Mouse (Mus musculus) lung, embryonic 15.5 days (tissue): Measurements from ENCODE around the gene Fam133b. TPM values are rescaled to one million over a fixed set of nuclear protein-coding genes. Genes with fewer than 3 reads are reported as not detected.

ENCODE experiments used
- ATAC-seq: fragments of 200-750 bp; cut with Nextera tagmentation; 2 replicates; pipeline ENCODE4 v1.8.0; 2017; ENCODE audit warnings: moderate number of reproducible peaks, borderline replicate concordance; ENCODE audit not compliant: low FRiP score, low TSS enrichment; ENCODE audit errors: extremely low read depth
- H3K27ac ChIP-seq: fragments of 300-500 bp; sonication (generic); 2 replicates; pipeline ENCODE4 v1.5.1; 2015; ENCODE audit warnings: moderate library complexity, mild to moderate bottlenecking, inconsistent platforms
- H3K27me3 ChIP-seq: fragments of 300-500 bp; sonication (generic); 2 replicates; pipeline ENCODE4 v1.6.1; 2015; ENCODE audit warnings: inconsistent platforms
- H3K36me3 ChIP-seq: fragments of 300-500 bp; sonication (generic); 2 replicates; pipeline ENCODE4 v1.6.1; 2015; ENCODE audit warnings: inconsistent platforms
- H3K4me1 ChIP-seq: fragments of 300-500 bp; sonication (generic); 2 replicates; pipeline ENCODE4 v1.6.1; 2015; ENCODE audit warnings: inconsistent platforms
- H3K4me2 ChIP-seq: fragments of 300-500 bp; sonication (generic); 2 replicates; pipeline ENCODE4 v1.6.1; 2015; ENCODE audit warnings: inconsistent platforms, mild to moderate bottlenecking, moderate library complexity
- H3K4me3 ChIP-seq: fragments of 300-500 bp; sonication (generic); 2 replicates; pipeline ENCODE4 v1.5.1; 2015; ENCODE audit warnings: mild to moderate bottlenecking, inconsistent platforms
- H3K9ac ChIP-seq: fragments of 300-500 bp; sonication (generic); 2 replicates; pipeline ENCODE4 v1.6.1; 2015; ENCODE audit warnings: inconsistent platforms
- H3K9me3 ChIP-seq: fragments of 300-500 bp; sonication (generic); 2 replicates; pipeline ENCODE4 v1.6.1; 2016; ENCODE audit warnings: inconsistent platforms
- WGBS: fragments of 180-500 bp; shearing (Covaris S2); methylation state at CpG from one replicate; pipeline ENCODE4 v1.1.7; 2015; 5-methylcytosine and 5-hydroxymethylcytosine counted together
- polyA plus RNA-seq: library from polyadenylated mRNA; unstranded; fragments of >200 nt; fragmentation: Nextera tagmentation; extraction: Ambion mirVana; gene quantifications from 2 replicates; pipeline ENCODE4 v1.2.1, GENCODE M21; 2015

Gene Fam133b
- polyA plus RNA-seq, 1 experiment from 2014 or later: 27.5 TPM

DNA sequence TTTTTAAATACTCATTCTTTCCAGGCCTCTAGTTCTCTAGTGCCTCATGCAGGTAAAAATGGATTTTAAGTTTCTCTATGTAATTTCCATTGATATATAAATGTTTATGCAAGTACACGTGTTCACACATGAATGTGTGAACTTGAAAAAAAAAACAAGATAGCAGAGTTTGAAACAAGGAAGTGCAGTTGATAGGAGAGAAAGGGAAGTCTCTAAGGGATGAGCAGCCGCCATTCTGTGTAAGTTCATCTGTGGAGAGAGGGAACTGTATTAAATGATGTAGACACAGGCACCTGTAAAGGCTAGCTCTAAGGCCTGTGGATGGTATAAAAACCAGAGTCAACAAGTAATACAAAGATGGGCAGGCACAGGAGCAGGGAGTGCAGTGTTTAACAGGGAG is 38.1 kb upstream of the Fam133b start:
- Histone ChIP-seq H3K27me3 (no peaks in the 10 kb centered on the region), H3K9me3 (no peaks in the 10 kb centered on the region), H3K4me3 (no peak overlapping the region), H3K4me1 (peaks cover 29% of the 10 kb centered on the region), H3K9ac (no peak overlapping the region), H3K27ac (no peak overlapping the region), H3K4me2 (no peak overlapping the region), H3K36me3 (no peaks in the 10 kb centered on the region)
- WGBS: 70% methylated on average over 2 of the region's 2 CpGs
- ATAC-seq: no peak

GRCm38 (mm10) chr5:3508480-3509381 is 34.9 kb upstream of the Fam133b start:
- Histone ChIP-seq H3K9ac (no peak overlapping the region), H3K4me3 (no peak overlapping the region), H3K36me3 (no peaks in the 10 kb centered on the region), H3K4me1 (0 out of 2 replicates have a peak, but pooled peaks cover 2% of the 10 kb centered on the region), H3K4me2 (no peak overlapping the region), H3K27me3 (no peaks in the 10 kb centered on the region), H3K27ac (no peak overlapping the region), H3K9me3 (no peaks in the 10 kb centered on the region)
- 43% methylated on average over 7 of the region's 7 CpGs for WGBS
- no peak for ATAC-seq

- ATAC-seq: no peak
- WGBS: 69% methylated on average over 3 of the region's 3 CpGs
- H3K4me1 ChIP-seq: no peaks in the 10 kb centered on the region
- H3K9ac ChIP-seq: no peak overlapping the region
- H3K27ac ChIP-seq: no peak overlapping the region
- no peaks in the 10 kb centered on the region for H3K9me3 ChIP-seq
- no peaks in the 10 kb centered on the region for H3K36me3 ChIP-seq
- no peak overlapping the region for H3K4me3 ChIP-seq
- H3K4me2 ChIP-seq: no peak overlapping the region
- H3K27me3 ChIP-seq: no peaks in the 10 kb centered on the region
These were observed 34.1 kb upstream of the Fam133b start for GRCm38 (mm10) chr5:3509503-3509902.

DNA sequence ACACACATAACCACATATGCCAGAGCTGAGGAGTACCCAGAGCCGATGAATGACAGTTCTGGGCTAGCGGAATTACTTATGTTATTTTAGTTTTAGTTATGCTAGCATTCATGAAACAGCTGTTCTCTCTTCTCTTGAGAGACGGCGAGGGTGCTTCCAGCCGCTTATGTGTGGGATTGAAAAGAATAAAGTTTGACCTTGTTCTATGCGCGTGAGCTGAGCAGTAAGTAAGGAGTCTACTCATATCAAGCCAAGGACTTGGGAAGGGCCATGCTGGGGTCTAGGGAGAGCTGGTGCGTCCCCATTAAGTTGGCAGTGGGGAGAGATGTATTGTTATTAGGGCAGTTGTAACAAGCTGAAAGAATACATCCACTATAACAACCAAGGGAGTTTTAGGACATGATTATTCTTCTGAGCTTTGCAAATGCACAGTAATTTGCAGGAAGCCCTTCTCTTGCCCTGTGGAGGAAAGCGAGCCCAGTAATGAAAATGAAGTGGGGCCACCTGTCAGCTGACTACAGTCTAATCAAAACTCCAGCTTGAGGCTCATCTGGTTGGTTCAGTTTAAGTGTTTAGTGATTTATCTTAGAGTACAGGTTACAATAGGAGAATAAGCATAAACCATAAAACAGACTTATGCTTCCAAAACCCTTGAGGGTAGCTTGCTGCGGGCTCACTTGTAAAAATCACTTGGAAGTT is 32.4 kb upstream of the Fam133b start:
- 76% methylated on average over 10 of the region's 10 CpGs for WGBS
- peaks cover 4% of the 10 kb centered on the region; the same call in 1 of the 2 replicates for H3K4me1 ChIP-seq
- no peak overlapping the region for H3K4me3 ChIP-seq
- H3K27ac ChIP-seq: no peak overlapping the region
- H3K4me2 ChIP-seq: no peak overlapping the region
- ATAC-seq: no peak
- H3K27me3 ChIP-seq: no peaks in the 10 kb centered on the region
- no peaks in the 10 kb centered on the region for H3K9me3 ChIP-seq
- H3K36me3 ChIP-seq: no peaks in the 10 kb centered on the region
- H3K9ac ChIP-seq: no peak overlapping the region

DNA sequence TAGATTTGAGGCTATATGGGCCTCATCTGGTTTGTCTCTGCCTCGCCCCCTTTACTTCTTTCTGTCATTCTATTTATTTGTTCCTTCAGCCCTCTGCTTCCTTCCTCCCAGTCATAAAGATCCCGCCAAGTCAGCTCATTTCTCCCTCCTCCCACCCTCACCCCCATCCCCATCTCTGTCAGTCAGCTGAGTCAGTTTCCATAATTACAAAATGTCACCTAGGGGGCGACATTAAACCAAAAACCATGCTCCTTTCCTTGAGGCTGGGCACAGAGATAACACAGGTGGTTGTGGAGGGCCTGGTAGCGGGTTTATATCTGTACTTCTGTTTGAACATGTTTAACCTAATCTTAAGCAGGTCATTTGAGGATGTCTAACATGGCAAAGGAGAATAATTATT is 31.0 kb upstream of the Fam133b start:
- no peak overlapping the region for H3K4me3 ChIP-seq
- no peaks in the 10 kb centered on the region for H3K27me3 ChIP-seq
- no peaks in the 10 kb centered on the region for H3K9me3 ChIP-seq
- no peak overlapping the region for H3K4me2 ChIP-seq
- no peak overlapping the region for H3K27ac ChIP-seq
- WGBS: 27% methylated on average over 4 of the region's 4 CpGs
- no peak overlapping the region for H3K9ac ChIP-seq
- no peaks in the 10 kb centered on the region for H3K36me3 ChIP-seq
- ATAC-seq: no peak
- H3K4me1 ChIP-seq: peaks cover 9% of the 10 kb centered on the region; the same call in 1 of the 2 replicates

DNA sequence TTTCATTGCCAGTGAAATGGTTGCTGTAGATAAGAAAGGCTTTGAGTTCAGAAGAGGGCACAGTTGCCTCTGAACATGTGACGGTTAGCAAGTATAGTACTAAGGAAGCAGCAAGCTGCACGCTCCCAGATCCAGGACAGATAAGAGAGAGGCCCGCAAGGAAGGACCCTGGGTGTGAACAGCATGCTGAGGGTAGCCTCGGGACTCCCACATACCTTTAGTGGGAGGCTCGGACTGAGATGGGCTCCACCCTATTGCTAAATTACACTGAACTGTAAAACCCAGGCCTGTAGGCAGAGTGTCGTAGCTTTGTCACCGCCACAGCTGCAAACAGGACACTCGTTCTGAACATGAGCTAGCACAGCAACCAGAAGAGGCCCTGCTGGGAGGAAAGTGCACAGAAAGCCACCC is 28.7 kb upstream of the Fam133b start:
- no peak for ATAC-seq
- Histone ChIP-seq H3K4me2 (no peak overlapping the region), H3K36me3 (peaks cover 7% of the 10 kb centered on the region; the same call in 1 of the 2 replicates), H3K9ac (no peak overlapping the region), H3K27me3 (no peaks in the 10 kb centered on the region), H3K27ac (no peak overlapping the region), H3K9me3 (no peaks in the 10 kb centered on the region), H3K4me1 (peaks cover 9% of the 10 kb centered on the region; the same call in 1 of the 2 replicates), H3K4me3 (no peak overlapping the region)
- WGBS: 54% methylated on average over 8 of the region's 8 CpGs

- Histone ChIP-seq H3K27ac (no peak overlapping the region), H3K27me3 (no peaks in the 10 kb centered on the region), H3K4me3 (no peak overlapping the region), H3K9ac (no peak overlapping the region), H3K4me2 (no peak overlapping the region), H3K9me3 (no peaks in the 10 kb centered on the region), H3K4me1 (peaks cover 9% of the 10 kb centered on the region; the same call in 1 of the 2 replicates), H3K36me3 (peaks cover 12% of the 10 kb centered on the region)
- WGBS: 89% methylated on average over 9 of the region's 9 CpGs
- no peak for ATAC-seq
These were observed 28.2 kb upstream of the Fam133b start for GRCm38 (mm10) chr5:3515477-3515876.

- Histone ChIP-seq H3K9me3 (no peaks in the 10 kb centered on the region), H3K9ac (no peak overlapping the region), H3K4me1 (peaks cover 9% of the 10 kb centered on the region; the same call in 1 of the 2 replicates), H3K36me3 (peaks cover 18% of the 10 kb centered on the region), H3K27ac (no peak overlapping the region), H3K4me3 (no peak overlapping the region), H3K4me2 (no peak overlapping the region), H3K27me3 (no peaks in the 10 kb centered on the region)
- 52% methylated on average over 9 of the region's 9 CpGs for WGBS
- peak; percentile 74; the same call in 1 of the 2 replicates for ATAC-seq
These were observed 27.1 kb upstream of the Fam133b start for GRCm38 (mm10) chr5:3516481-3517075.

- Histone ChIP-seq H3K4me3 (no peak overlapping the region), H3K27ac (no peak overlapping the region), H3K9me3 (no peaks in the 10 kb centered on the region), H3K27me3 (no peaks in the 10 kb centered on the region), H3K36me3 (peaks cover 24% of the 10 kb centered on the region), H3K4me1 (peaks cover 4% of the 10 kb centered on the region; the same call in 1 of the 2 replicates), H3K4me2 (no peak overlapping the region), H3K9ac (no peak overlapping the region)
- no peak for ATAC-seq
- 80% methylated on average over 18 of the region's 18 CpGs for WGBS
These were observed 22.9 kb upstream of the Fam133b start for GRCm38 (mm10) chr5:3520493-3521359.

DNA sequence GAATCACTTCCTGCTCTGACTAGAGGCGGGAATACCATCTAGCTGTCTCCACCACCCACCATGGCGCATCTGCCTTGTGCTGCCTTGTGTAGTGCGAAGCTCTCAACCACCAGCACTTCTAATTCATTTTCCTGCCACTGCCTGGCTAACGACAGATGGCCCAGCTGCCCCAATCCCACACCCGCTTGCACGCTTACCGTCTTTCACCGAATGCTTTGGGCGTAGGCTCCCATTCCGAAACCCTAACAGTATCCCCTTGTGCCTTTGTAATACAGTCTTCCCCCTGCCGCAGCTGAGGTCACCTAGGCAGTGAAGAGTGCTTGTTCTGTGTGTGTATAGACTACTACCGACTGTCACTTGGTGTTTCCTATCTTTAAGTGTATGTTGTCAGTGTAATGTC is 21.9 kb upstream of the Fam133b start:
- no peak for ATAC-seq
- Histone ChIP-seq H3K4me1 (no peaks in the 10 kb centered on the region), H3K4me2 (no peak overlapping the region), H3K4me3 (no peak overlapping the region), H3K36me3 (peaks cover 24% of the 10 kb centered on the region), H3K27ac (no peak overlapping the region), H3K9me3 (no peaks in the 10 kb centered on the region), H3K27me3 (no peaks in the 10 kb centered on the region), H3K9ac (no peak overlapping the region)
- 92% methylated on average over 12 of the region's 12 CpGs for WGBS

DNA sequence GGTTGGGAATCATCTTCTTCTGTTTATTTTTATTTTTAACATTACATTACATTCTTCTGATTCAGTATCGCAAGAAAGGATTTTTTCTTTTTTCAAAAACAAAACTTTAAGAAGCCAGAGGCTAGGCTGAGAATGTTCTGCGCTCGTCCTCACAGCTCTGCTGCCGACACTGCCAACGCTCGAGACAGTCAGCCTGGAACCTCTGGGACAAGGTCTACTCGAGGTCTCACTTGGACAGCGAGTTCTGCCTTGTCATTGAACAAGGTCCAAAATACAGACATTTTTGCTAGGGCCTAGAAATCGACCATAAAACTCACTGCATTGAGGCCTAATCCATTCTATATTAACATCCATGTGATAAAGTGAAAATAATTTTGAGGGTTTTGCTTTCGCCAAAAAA is 20.8 kb upstream of the Fam133b start:
- Histone ChIP-seq H3K4me2 (no peak overlapping the region), H3K9me3 (no peaks in the 10 kb centered on the region), H3K4me3 (no peak overlapping the region), H3K27ac (no peak overlapping the region), H3K9ac (no peak overlapping the region), H3K27me3 (no peaks in the 10 kb centered on the region), H3K36me3 (peaks cover 24% of the 10 kb centered on the region), H3K4me1 (no peaks in the 10 kb centered on the region)
- no peak for ATAC-seq
- WGBS: 88% methylated on average over 10 of the region's 10 CpGs
